Mouse (Mus musculus): ENCODE data around the gene Sync. TPM values are rescaled to one million over a fixed set of nuclear protein-coding genes. Genes with fewer than 3 reads are reported as not detected.

Gene Sync
- polyA plus RNA-seq, 1 experiment = not detected

GRCm38 (mm10) chr4:129326191-129326590, 38.8 kb downstream of the Sync start:
- Histone ChIP-seq H3K4me3 (replicated peaks) (no peak overlapping the region), H3K9me3 (no peaks in the 10 kb centered on the region), H3K36me3 (replicated peaks; ENCODE audit: low read length) (peaks cover 90% of the 10 kb centered on the region), H3K27me3 (replicated peaks) (no peaks in the 10 kb centered on the region), H3K4me1 (peaks cover 22% of the 10 kb centered on the region)
- TF ChIP-seq GATA1 (IDR thresholded peaks at IDR 0.05; ENCODE audit: borderline replicate concordance, low read length) = no peak
- no peak for TF ChIP-seq FLI1 (IDR thresholded peaks at IDR 0.05; ENCODE audit: low read length)

GRCm38 (mm10) chr4:129332846-129333245, 45.4 kb downstream of the Sync start:
- Histone ChIP-seq H3K4me3 (replicated peaks) (no peak overlapping the region), H3K9me3 (no peaks in the 10 kb centered on the region), H3K36me3 (replicated peaks; ENCODE audit: low read length) (peaks cover 55% of the 10 kb centered on the region), H3K27me3 (replicated peaks) (no peaks in the 10 kb centered on the region), H3K4me1 (peaks cover 50% of the 10 kb centered on the region)
- no peak for TF ChIP-seq GATA1 (IDR thresholded peaks at IDR 0.05; ENCODE audit: borderline replicate concordance, low read length)
- TF ChIP-seq FLI1 (IDR thresholded peaks at IDR 0.05; ENCODE audit: low read length) = no peak

DNA sequence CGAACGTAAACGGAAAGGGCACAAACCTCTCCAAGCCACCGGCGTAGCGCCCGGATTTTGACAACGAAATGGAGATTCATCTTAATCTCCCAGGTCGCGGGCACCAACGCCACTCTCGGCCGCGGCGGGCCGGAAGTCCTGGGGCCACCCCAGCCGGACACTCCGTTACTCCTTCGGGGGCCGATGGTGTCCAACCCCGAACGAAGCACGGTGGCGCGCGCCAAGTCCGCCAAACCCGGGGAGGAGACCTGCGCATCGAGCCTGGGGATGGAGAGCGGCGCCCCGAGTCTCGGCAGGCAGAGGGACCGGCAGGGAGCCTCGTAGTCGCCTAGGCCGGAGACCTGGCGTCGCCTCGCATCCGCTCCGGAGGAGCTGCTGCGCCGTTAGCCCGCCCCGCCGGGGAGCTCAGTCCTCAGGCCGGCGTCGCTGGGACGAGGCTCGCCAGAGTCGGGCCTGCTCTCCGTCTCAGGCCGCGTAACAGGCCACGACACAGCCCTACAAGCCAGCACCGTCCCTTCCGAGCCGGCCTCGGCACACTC, 47.3 kb downstream of the Sync start:
- Histone ChIP-seq H3K4me3 (replicated peaks) (peak overlapping the region; percentile 93), H3K9me3 (no peaks in the 10 kb centered on the region), H3K27me3 (replicated peaks) (no peaks in the 10 kb centered on the region), H3K36me3 (replicated peaks; ENCODE audit: low read length) (peaks cover 48% of the 10 kb centered on the region), H3K4me1 (peaks cover 67% of the 10 kb centered on the region)
- TF ChIP-seq GATA1 (IDR thresholded peaks at IDR 0.05; ENCODE audit: borderline replicate concordance, low read length) = no peak
- no peak for TF ChIP-seq FLI1 (IDR thresholded peaks at IDR 0.05; ENCODE audit: low read length)

DNA sequence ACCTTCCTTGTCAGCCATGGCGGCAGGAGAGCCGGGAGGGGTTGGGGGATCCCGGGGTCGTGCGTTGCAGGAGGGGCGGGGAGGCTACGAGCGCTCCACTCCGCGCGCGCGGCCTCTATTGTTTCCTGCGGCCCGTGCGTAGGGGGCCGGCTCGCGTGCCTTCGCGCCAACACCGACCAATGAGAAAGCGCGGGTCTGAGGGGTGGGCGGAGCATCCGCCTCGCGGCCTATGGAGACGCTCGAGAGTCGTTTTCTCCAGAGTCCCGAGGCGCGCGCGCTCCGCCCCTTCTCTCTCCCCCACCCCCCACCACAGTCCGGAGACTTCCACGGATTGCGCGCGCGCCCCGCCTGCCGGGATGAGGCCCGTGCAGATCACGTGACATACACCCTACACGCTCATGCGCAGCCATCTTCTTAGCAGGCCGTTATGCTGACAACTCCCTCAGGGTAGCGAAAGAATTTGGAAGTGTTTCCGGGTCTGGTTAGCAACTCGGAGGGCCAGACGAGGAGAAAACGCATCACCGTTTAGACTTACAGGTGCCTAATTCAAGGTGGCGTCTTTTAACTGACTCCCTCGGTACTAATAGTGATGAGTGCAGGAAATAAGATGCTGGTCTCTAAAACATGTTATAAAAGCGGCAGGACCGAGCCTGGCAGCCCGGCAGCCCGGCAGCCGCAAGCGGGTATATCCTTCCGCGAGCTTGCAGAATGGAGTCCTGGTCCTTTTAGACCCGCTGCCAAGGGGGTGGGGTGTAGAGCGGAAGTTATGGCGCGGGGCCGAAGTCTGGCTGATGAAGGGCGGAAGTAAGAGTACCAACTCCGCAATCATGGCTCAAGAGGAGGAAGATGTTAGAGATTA, 48.0 kb downstream of the Sync start, which contains the start of the genes Rbbp4 and Zbtb8os:
Gene Rbbp4, minus strand, starts transcription at position 155 of the 859 bp plus-strand sequence.
Gene Zbtb8os, plus strand, starts transcription at position 480 of the 859 bp plus-strand sequence.
- Histone ChIP-seq H3K9me3 (no peaks in the 10 kb centered on the region), H3K27me3 (replicated peaks) (no peaks in the 10 kb centered on the region), H3K36me3 (replicated peaks; ENCODE audit: low read length) (peaks cover 46% of the 10 kb centered on the region), H3K4me3 (replicated peaks) (peak within 1 kb of the TSS; percentile 93), H3K4me1 (peaks cover 70% of the 10 kb centered on the region)
- TF ChIP-seq GATA1 (IDR thresholded peaks at IDR 0.05; ENCODE audit: borderline replicate concordance, low read length) (no peak), FLI1 (IDR thresholded peaks at IDR 0.05; ENCODE audit: low read length) (no peak)

DNA sequence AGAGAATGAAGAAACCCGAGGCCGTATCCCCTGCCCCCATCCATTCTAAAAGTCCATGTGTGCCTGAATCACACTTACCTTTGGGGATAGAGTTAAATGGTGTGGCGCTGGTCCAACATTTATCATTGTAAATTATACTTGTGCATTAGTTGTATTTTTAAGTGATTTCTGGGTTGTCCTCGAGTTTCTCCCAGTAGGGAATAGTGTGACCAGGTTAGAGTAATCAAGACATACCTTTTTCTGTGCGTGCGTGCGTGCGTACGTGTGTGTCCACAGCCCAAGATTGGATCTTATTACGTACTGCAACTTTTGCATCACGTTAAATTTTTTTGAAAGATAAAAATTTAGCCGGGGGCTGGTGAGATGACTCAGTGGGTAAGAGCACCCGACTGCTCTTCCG, 48.9 kb downstream of the Sync start:
- Histone ChIP-seq H3K36me3 (replicated peaks; ENCODE audit: low read length) (peaks cover 45% of the 10 kb centered on the region), H3K4me1 (peaks cover 62% of the 10 kb centered on the region)
- TF ChIP-seq FLI1 (IDR thresholded peaks at IDR 0.05; ENCODE audit: low read length) = no peak
- no peak for TF ChIP-seq GATA1 (IDR thresholded peaks at IDR 0.05; ENCODE audit: borderline replicate concordance, low read length)

GRCm38 (mm10) chr4:129339743-129340142, 52.3 kb downstream of the Sync start:
- peaks cover 37% of the 10 kb centered on the region for H3K4me1 ChIP-seq
- H3K36me3 ChIP-seq (replicated peaks; ENCODE audit: low read length) = peaks cover 52% of the 10 kb centered on the region
- no peak overlapping the region for H3K4me3 ChIP-seq (replicated peaks)
- no peak for TF ChIP-seq FLI1 (IDR thresholded peaks at IDR 0.05; ENCODE audit: low read length)
- no peak for TF ChIP-seq GATA1 (IDR thresholded peaks at IDR 0.05; ENCODE audit: borderline replicate concordance, low read length)
- H3K27me3 ChIP-seq (replicated peaks) = no peaks in the 10 kb centered on the region
- H3K9me3 ChIP-seq = no peaks in the 10 kb centered on the region

More for the DNA sequence above, 48.9 kb downstream of the Sync start:
- Histone ChIP-seq H3K27me3 (replicated peaks) (no peaks in the 10 kb centered on the region), H3K9me3 (no peaks in the 10 kb centered on the region), H3K4me3 (replicated peaks) (peak overlapping the region; percentile 93)

- H3K36me3 ChIP-seq (replicated peaks; ENCODE audit: low read length) = peaks cover 68% of the 10 kb centered on the region
- no peak overlapping the region for H3K4me3 ChIP-seq (replicated peaks)
- TF ChIP-seq FLI1 (IDR thresholded peaks at IDR 0.05; ENCODE audit: low read length) (no peak), GATA1 (IDR thresholded peaks at IDR 0.05; ENCODE audit: borderline replicate concordance, low read length) (no peak)
- H3K9me3 ChIP-seq = no peaks in the 10 kb centered on the region
- no peaks in the 10 kb centered on the region for H3K27me3 ChIP-seq (replicated peaks)
- peaks cover 38% of the 10 kb centered on the region for H3K4me1 ChIP-seq
Observed at GRCm38 (mm10) chr4:129341888-129342287, 54.5 kb downstream of the Sync start.

GRCm38 (mm10) chr4:129342705-129343104, 55.3 kb downstream of the Sync start:
- Histone ChIP-seq H3K4me3 (replicated peaks) (no peak overlapping the region), H3K36me3 (replicated peaks; ENCODE audit: low read length) (peaks cover 70% of the 10 kb centered on the region)
- TF ChIP-seq FLI1 (IDR thresholded peaks at IDR 0.05; ENCODE audit: low read length) (no peak), GATA1 (IDR thresholded peaks at IDR 0.05; ENCODE audit: borderline replicate concordance, low read length) (no peak)

DNA sequence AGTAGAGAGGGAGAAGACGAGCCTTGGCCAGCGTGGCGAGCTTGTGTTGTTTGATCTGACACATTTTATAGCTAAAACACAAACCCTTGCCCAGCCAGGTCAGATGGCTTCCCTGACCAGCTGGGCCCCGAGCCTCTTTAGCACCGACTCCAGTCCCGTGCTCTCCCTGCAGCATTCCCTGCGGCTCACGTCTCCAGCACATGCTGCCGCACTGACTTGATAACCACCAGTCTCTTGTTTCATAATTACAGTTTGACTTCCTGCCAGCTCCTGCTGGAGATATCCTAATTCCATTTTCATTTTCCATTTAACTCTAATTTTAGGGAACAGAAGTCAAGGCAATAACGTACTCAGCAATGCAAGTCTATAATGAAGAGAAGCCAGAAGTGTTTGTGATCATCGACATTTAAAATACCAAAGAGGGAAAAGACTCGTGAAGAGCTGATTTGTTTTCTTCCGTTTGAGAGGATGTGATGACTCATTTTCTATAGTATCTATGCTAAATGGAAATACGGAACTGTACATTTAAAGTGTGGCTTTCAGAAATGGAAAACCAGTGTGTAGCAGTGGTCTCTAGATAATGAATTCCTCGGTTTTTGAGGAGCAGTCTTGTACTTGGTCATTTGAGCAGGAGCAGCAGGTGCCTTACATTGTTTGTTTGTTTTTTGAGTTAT, 59.2 kb downstream of the Sync start:
- Histone ChIP-seq H3K36me3 (replicated peaks; ENCODE audit: low read length) (peaks cover 50% of the 10 kb centered on the region), H3K4me3 (replicated peaks) (no peak overlapping the region), H3K9me3 (no peaks in the 10 kb centered on the region), H3K27me3 (replicated peaks) (no peaks in the 10 kb centered on the region), H3K4me1 (peaks cover 6% of the 10 kb centered on the region)
- TF ChIP-seq GATA1 (IDR thresholded peaks at IDR 0.05; ENCODE audit: borderline replicate concordance, low read length) (no peak), FLI1 (IDR thresholded peaks at IDR 0.05; ENCODE audit: low read length) (no peak)

More at GRCm38 (mm10) chr4:129342705-129343104, 55.3 kb downstream of the Sync start:
- Histone ChIP-seq H3K9me3 (no peaks in the 10 kb centered on the region), H3K27me3 (replicated peaks) (no peaks in the 10 kb centered on the region), H3K4me1 (peaks cover 30% of the 10 kb centered on the region)
